Mouse (Mus musculus): ENCODE data around the gene Ube4a. TPM values are rescaled to one million over a fixed set of nuclear protein-coding genes. Genes with fewer than 3 reads are reported as not detected.

Ube4a gene
- polyA plus RNA-seq (2015; fragmentation: Nextera tagmentation; extraction: Ambion mirVana) = 26.3 and 28.3 TPM in 2 replicates

GRCm38 (mm10) chr9:44965126-44965832 is at the start of gene Ube4a:
Gene Ube4a, minus strand, starts transcription at chr9:44965600.
- WGBS = under 1% methylated on average over 39 of the region's 39 CpGs
- ATAC-seq (ENCODE audit: low read depth) = peak; percentile 98
- no peaks in the 10 kb centered on the region for H3K9me3 ChIP-seq (ENCODE audit: control insufficient read depth, low read length)
- no peaks in the 10 kb centered on the region; the same call in none of the 2 replicates for H3K36me3 ChIP-seq (ENCODE audit: control insufficient read depth, insufficient read depth, low read length)
- peak within 1 kb of the TSS; percentile 94 for H3K4me3 ChIP-seq (ENCODE audit: low read length)
- peak within 1 kb of the TSS; percentile 42; the same call in 1 of the 2 replicates for H3K27ac ChIP-seq (ENCODE audit: low read length)
- peak within 1 kb of the TSS; percentile 88 for H3K9ac ChIP-seq (ENCODE audit: low read length)
- peak within 1 kb of the TSS; percentile 91 for H3K4me2 ChIP-seq (ENCODE audit: low read depth, low read length)
- H3K27me3 ChIP-seq (ENCODE audit: control insufficient read depth, insufficient read depth, low read depth, low read length) = no peaks in the 10 kb centered on the region
- H3K4me1 ChIP-seq (replicated peaks; ENCODE audit: control insufficient read depth, insufficient read depth, low read length) = peaks cover 13% of the 10 kb centered on the region

GRCm38 (mm10) chr9:45014879-45015278 is 49.5 kb upstream of the Ube4a start:
- H3K4me2 ChIP-seq (ENCODE audit: low read depth, low read length) = no peak overlapping the region
- H3K27me3 ChIP-seq (ENCODE audit: control insufficient read depth, insufficient read depth, low read depth, low read length) = no peaks in the 10 kb centered on the region
- no peak for ATAC-seq (ENCODE audit: low read depth)
- H3K9ac ChIP-seq (ENCODE audit: low read length) = no peak overlapping the region
- H3K9me3 ChIP-seq (ENCODE audit: control insufficient read depth, low read length) = no peaks in the 10 kb centered on the region
- 35% methylated on average over 2 of the region's 2 CpGs for WGBS
- H3K4me1 ChIP-seq (replicated peaks; ENCODE audit: control insufficient read depth, insufficient read depth, low read length) = no peaks in the 10 kb centered on the region
- H3K4me3 ChIP-seq (ENCODE audit: low read length) = no peak overlapping the region
- H3K27ac ChIP-seq (ENCODE audit: low read length) = no peak overlapping the region
- no peaks in the 10 kb centered on the region for H3K36me3 ChIP-seq (ENCODE audit: control insufficient read depth, insufficient read depth, low read length)

GRCm38 (mm10) chr9:45011291-45011690 is 45.9 kb upstream of the Ube4a start:
- ATAC-seq (ENCODE audit: low read depth) = no peak
- no peak overlapping the region for H3K4me3 ChIP-seq (ENCODE audit: low read length)
- H3K9me3 ChIP-seq (ENCODE audit: control insufficient read depth, low read length) = no peaks in the 10 kb centered on the region
- no peak overlapping the region for H3K4me2 ChIP-seq (ENCODE audit: low read depth, low read length)
- no peaks in the 10 kb centered on the region for H3K27me3 ChIP-seq (ENCODE audit: control insufficient read depth, insufficient read depth, low read depth, low read length)
- no peak overlapping the region for H3K9ac ChIP-seq (ENCODE audit: low read length)
- H3K27ac ChIP-seq (ENCODE audit: low read length) = no peak overlapping the region
- WGBS = 41% methylated on average over 6 of the region's 6 CpGs
- H3K4me1 ChIP-seq (replicated peaks; ENCODE audit: control insufficient read depth, insufficient read depth, low read length) = no peaks in the 10 kb centered on the region
- H3K36me3 ChIP-seq (ENCODE audit: control insufficient read depth, insufficient read depth, low read length) = no peaks in the 10 kb centered on the region

GRCm38 (mm10) chr9:45010461-45010860 is 45.1 kb upstream of the Ube4a start:
- Histone ChIP-seq H3K9me3 (ENCODE audit: control insufficient read depth, low read length) (no peaks in the 10 kb centered on the region), H3K27ac (ENCODE audit: low read length) (no peak overlapping the region), H3K4me3 (ENCODE audit: low read length) (no peak overlapping the region), H3K4me2 (ENCODE audit: low read depth, low read length) (no peak overlapping the region), H3K9ac (ENCODE audit: low read length) (no peak overlapping the region), H3K4me1 (replicated peaks; ENCODE audit: control insufficient read depth, insufficient read depth, low read length) (no peaks in the 10 kb centered on the region), H3K27me3 (ENCODE audit: control insufficient read depth, insufficient read depth, low read depth, low read length) (no peaks in the 10 kb centered on the region), H3K36me3 (ENCODE audit: control insufficient read depth, insufficient read depth, low read length) (no peaks in the 10 kb centered on the region)
- no peak for ATAC-seq (ENCODE audit: low read depth)
- whole genome bisulfite sequencing = 60% methylated on average over 4 of the region's 4 CpGs

GRCm38 (mm10) chr9:45009180-45010078 is 44.0 kb upstream of the Ube4a start, which contains the start of gene Cd3e:
Gene Cd3e, minus strand, starts transcription at chr9:45009627.
- no peak within 1 kb of the TSS for H3K4me2 ChIP-seq (ENCODE audit: low read depth, low read length)
- H3K9me3 ChIP-seq (ENCODE audit: control insufficient read depth, low read length) = no peaks in the 10 kb centered on the region
- ATAC-seq (ENCODE audit: low read depth) = no peak
- no peak within 1 kb of the TSS for H3K27ac ChIP-seq (ENCODE audit: low read length)
- 79% methylated on average over 19 of the region's 19 CpGs for WGBS
- no peak within 1 kb of the TSS for H3K4me3 ChIP-seq (ENCODE audit: low read length)
- no peak within 1 kb of the TSS for H3K9ac ChIP-seq (ENCODE audit: low read length)
- H3K27me3 ChIP-seq (ENCODE audit: control insufficient read depth, insufficient read depth, low read depth, low read length) = no peaks in the 10 kb centered on the region
- no peaks in the 10 kb centered on the region for H3K36me3 ChIP-seq (ENCODE audit: control insufficient read depth, insufficient read depth, low read length)
- H3K4me1 ChIP-seq (replicated peaks; ENCODE audit: control insufficient read depth, insufficient read depth, low read length) = no peaks in the 10 kb centered on the region

GRCm38 (mm10) chr9:45008342-45008741 is 42.9 kb upstream of the Ube4a start:
- no peak overlapping the region for H3K4me3 ChIP-seq (ENCODE audit: low read length)
- no peaks in the 10 kb centered on the region for H3K27me3 ChIP-seq (ENCODE audit: control insufficient read depth, insufficient read depth, low read depth, low read length)
- H3K36me3 ChIP-seq (ENCODE audit: control insufficient read depth, insufficient read depth, low read length) = no peaks in the 10 kb centered on the region
- H3K27ac ChIP-seq (ENCODE audit: low read length) = no peak overlapping the region
- no peak for ATAC-seq (ENCODE audit: low read depth)
- no peaks in the 10 kb centered on the region for H3K9me3 ChIP-seq (ENCODE audit: control insufficient read depth, low read length)
- no peak overlapping the region for H3K9ac ChIP-seq (ENCODE audit: low read length)
- 74% methylated on average over 4 of the region's 4 CpGs for WGBS
- H3K4me2 ChIP-seq (ENCODE audit: low read depth, low read length) = no peak overlapping the region
- H3K4me1 ChIP-seq (replicated peaks; ENCODE audit: control insufficient read depth, insufficient read depth, low read length) = no peaks in the 10 kb centered on the region

- 56% methylated on average over 12 of the region's 12 CpGs for WGBS
- H3K4me3 ChIP-seq (ENCODE audit: low read length) = no peak overlapping the region
- H3K4me1 ChIP-seq (replicated peaks; ENCODE audit: control insufficient read depth, insufficient read depth, low read length) = no peaks in the 10 kb centered on the region
- H3K4me2 ChIP-seq (ENCODE audit: low read depth, low read length) = no peak overlapping the region
- H3K27ac ChIP-seq (ENCODE audit: low read length) = no peak overlapping the region
- no peaks in the 10 kb centered on the region for H3K27me3 ChIP-seq (ENCODE audit: control insufficient read depth, insufficient read depth, low read depth, low read length)
- H3K36me3 ChIP-seq (ENCODE audit: control insufficient read depth, insufficient read depth, low read length) = no peaks in the 10 kb centered on the region
- no peak for ATAC-seq (ENCODE audit: low read depth)
- H3K9me3 ChIP-seq (ENCODE audit: control insufficient read depth, low read length) = no peaks in the 10 kb centered on the region
- no peak overlapping the region for H3K9ac ChIP-seq (ENCODE audit: low read length)
These were observed 42.0 kb upstream of the Ube4a start for GRCm38 (mm10) chr9:45007404-45007803.

- WGBS = 62% methylated on average over 3 of the region's 3 CpGs
- no peak for ATAC-seq (ENCODE audit: low read depth)
- no peaks in the 10 kb centered on the region for H3K4me1 ChIP-seq (replicated peaks; ENCODE audit: control insufficient read depth, insufficient read depth, low read length)
- H3K27ac ChIP-seq (ENCODE audit: low read length) = no peak overlapping the region
- H3K27me3 ChIP-seq (ENCODE audit: control insufficient read depth, insufficient read depth, low read depth, low read length) = no peaks in the 10 kb centered on the region
- no peak overlapping the region for H3K4me3 ChIP-seq (ENCODE audit: low read length)
- H3K36me3 ChIP-seq (ENCODE audit: control insufficient read depth, insufficient read depth, low read length) = no peaks in the 10 kb centered on the region
- no peak overlapping the region for H3K9ac ChIP-seq (ENCODE audit: low read length)
- no peaks in the 10 kb centered on the region for H3K9me3 ChIP-seq (ENCODE audit: control insufficient read depth, low read length)
- no peak overlapping the region for H3K4me2 ChIP-seq (ENCODE audit: low read depth, low read length)
These were observed 34.8 kb upstream of the Ube4a start for GRCm38 (mm10) chr9:45000249-45000648.

GRCm38 (mm10) chr9:44999776-45000175 is 34.4 kb upstream of the Ube4a start:
- no peak overlapping the region for H3K4me2 ChIP-seq (ENCODE audit: low read depth, low read length)
- no peaks in the 10 kb centered on the region for H3K4me1 ChIP-seq (replicated peaks; ENCODE audit: control insufficient read depth, insufficient read depth, low read length)
- no peaks in the 10 kb centered on the region for H3K27me3 ChIP-seq (ENCODE audit: control insufficient read depth, insufficient read depth, low read depth, low read length)
- H3K9me3 ChIP-seq (ENCODE audit: control insufficient read depth, low read length) = no peaks in the 10 kb centered on the region
- H3K9ac ChIP-seq (ENCODE audit: low read length) = no peak overlapping the region
- 67% methylated on average over 5 of the region's 5 CpGs for WGBS
- ATAC-seq (ENCODE audit: low read depth) = no peak
- no peak overlapping the region for H3K27ac ChIP-seq (ENCODE audit: low read length)
- no peak overlapping the region for H3K4me3 ChIP-seq (ENCODE audit: low read length)
- no peaks in the 10 kb centered on the region for H3K36me3 ChIP-seq (ENCODE audit: control insufficient read depth, insufficient read depth, low read length)
